Mouse (Mus musculus) kidney, adult 2 months (tissue): ENCODE data around the gene Reln. TPM values are rescaled to one million over a fixed set of nuclear protein-coding genes. Genes with fewer than 3 reads are reported as not detected.

Source experiments
- DNase-seq: peaks from one replicate; pipeline ENCODE4 v3.0.0; 2021
- H3K27ac ChIP-seq: fragments of 200-500 bp; 2 replicates; pipeline ENCODE4 v1.5.1; 2012; ENCODE audit warnings: low read depth, low read length, control low read depth, inconsistent platforms; ENCODE audit not compliant: insufficient read depth
- H3K27me3 ChIP-seq: fragments of 200-500 bp; replicated peaks from 2 replicates; pipeline ENCODE4 v1.6.1; 2012; ENCODE audit warnings: mild to moderate bottlenecking, moderate library complexity, low read length, inconsistent platforms; ENCODE audit not compliant: control insufficient read depth, insufficient read depth
- H3K36me3 ChIP-seq: fragments of 200-500 bp; 2 replicates; pipeline ENCODE4 v1.6.1; 2012; ENCODE audit warnings: mild to moderate bottlenecking, moderate library complexity, low read length, inconsistent platforms; ENCODE audit not compliant: control insufficient read depth, insufficient read depth
- H3K4me1 ChIP-seq: fragments of 200-500 bp; 2 replicates; pipeline ENCODE4 v1.6.1; 2011; ENCODE audit warnings: low read length; ENCODE audit not compliant: control insufficient read depth, insufficient read depth
- H3K4me3 ChIP-seq: fragments of 200-500 bp; 2 replicates; pipeline ENCODE4 v1.5.1; 2011; ENCODE audit warnings: mild to moderate bottlenecking, low read depth, low read length, control low read depth; ENCODE audit not compliant: insufficient read depth
- CTCF ChIP-seq: fragments of 200-500 bp; conservative IDR thresholded peaks from 2 replicates; pipeline ENCODE4 v1.5.1; 2011; ENCODE audit warnings: low read depth, mild to moderate bottlenecking, control low read depth, low read length, moderate library complexity, mixed read lengths; ENCODE audit not compliant: insufficient read depth, insufficient read length
- POLR2A ChIP-seq: fragments of 200-500 bp; IDR thresholded peaks from one replicate; pipeline ENCODE4 v1.6.1; 2011; ENCODE audit warnings: low read depth, low read length, control low read depth
- WGBS: fragments of 180-500 bp; shearing (Covaris S2); methylation state at CpG from one replicate; pipeline ENCODE4 v1.1.7; 2018; 5-methylcytosine and 5-hydroxymethylcytosine counted together
- polyA plus RNA-seq: library from polyadenylated mRNA; depleted of rRNA; stranded (reverse); fragments of >200 nt; gene quantifications from 2 replicates; pipeline ENCODE4 v1.2.3, GENCODE M21; 2012; rRNA removed

Gene Reln
- polyA plus RNA-seq, 1 experiment: 3.4 TPM

GRCm38 (mm10) chr5:21847438-21847837 is 497.1 kb downstream of the Reln start:
- WGBS: 54% methylated on average over 6 of the region's 6 CpGs
- no peaks in the 10 kb centered on the region for H3K27me3 ChIP-seq
- H3K36me3 ChIP-seq: no peaks in the 10 kb centered on the region
- H3K4me1 ChIP-seq: no peaks in the 10 kb centered on the region
- DNase-seq: no peak
- H3K27ac ChIP-seq: no peak overlapping the region
- TF ChIP-seq POLR2A (no peak), CTCF (no peak)
- H3K4me3 ChIP-seq: no peak overlapping the region

GRCm38 (mm10) chr5:21846616-21847290 is 497.7 kb downstream of the Reln start:
- DNase-seq: no peak
- Histone ChIP-seq H3K36me3 (no peaks in the 10 kb centered on the region), H3K4me1 (no peaks in the 10 kb centered on the region), H3K27ac (no peak overlapping the region), H3K4me3 (no peak overlapping the region), H3K27me3 (no peaks in the 10 kb centered on the region)
- WGBS: 79% methylated on average over 20 of the region's 20 CpGs
- TF ChIP-seq POLR2A: no peak
- no peak for TF ChIP-seq CTCF

GRCm38 (mm10) chr5:21844676-21845075 is 499.8 kb downstream of the Reln start:
- Histone ChIP-seq H3K27me3 (no peaks in the 10 kb centered on the region), H3K4me3 (no peak overlapping the region), H3K4me1 (no peaks in the 10 kb centered on the region), H3K36me3 (no peaks in the 10 kb centered on the region), H3K27ac (no peak overlapping the region)
- TF ChIP-seq CTCF (peak; percentile 24; the same call in 1 of the 2 replicates), POLR2A (no peak)
- 71% methylated on average over 4 of the region's 4 CpGs for WGBS
- DNase-seq: no peak

Other genes with a start within 250 kb of the Reln start
- gene Orc5, start 205.7 kb upstream of the Reln start, polyA plus RNA-seq: 3.2 and 4.2 TPM in 2 replicates